Comparison of ENCODE assay signal across 22 mouse cellular contexts in the genomic region with DNA sequence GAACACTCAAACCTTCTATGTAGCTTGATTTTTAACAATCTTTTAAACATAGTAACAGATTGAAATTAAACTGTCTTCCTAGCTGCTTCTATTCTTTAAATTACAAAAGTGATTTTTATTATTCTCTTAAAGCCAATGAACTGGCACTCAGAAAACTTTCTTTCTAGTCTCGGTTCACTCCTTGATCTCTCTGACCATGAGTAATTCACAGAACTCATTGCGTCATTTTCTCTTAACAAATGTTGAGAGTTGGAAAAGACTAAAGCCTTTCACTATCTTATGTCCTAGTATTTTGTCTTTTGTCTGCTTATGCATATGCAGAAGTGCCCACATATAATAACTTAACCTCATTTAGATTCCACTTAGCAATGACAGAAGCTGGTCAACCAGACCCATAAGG.
DNase-seq lines count a peak whose midpoint lies in the region; ATAC-seq and TF ChIP-seq lines count a peak whose summit lies in the region.
"Had no signal": no experiment of that assay in that cellular context is flagged by ENCODE, and none has a peak within 500 bp of the region (broad histone marks: within the 10 kb centered on the region; RNA-seq: fewer than 3 reads in every experiment).

No protein-coding gene starts in this region.

- no peak for TF ChIP-seq POLR2A in myocyte (IDR thresholded peaks at IDR 0.05; ENCODE audit: insufficient read length, low read depth)

- no peaks in the 10 kb centered on the region for H3K36me3 ChIP-seq in myocyte (ENCODE audit: control insufficient read depth, insufficient read depth)
- H3K36me3 ChIP-seq: embryonic facial prominence, embryonic 13.5 days; embryonic facial prominence, embryonic 15.5 days; forebrain, embryonic 10.5 days; forebrain, embryonic 12.5 days; G1E had no signal

- H3K4me3 ChIP-seq in myocyte, result no peak overlapping the region
- H3K4me3 ChIP-seq: embryonic facial prominence, embryonic 13.5 days; embryonic facial prominence, embryonic 15.5 days; erythroblast, embryonic 14.5 days; forebrain, embryonic 10.5 days; forebrain, embryonic 12.5 days had no signal

- ATAC-seq in inflammation-experienced regulatory T-cells, adult 6 months, result no peak
- ATAC-seq: forebrain, embryonic 14.5 days; forebrain, embryonic 16.5 days had no signal

- H3ac ChIP-seq in myocyte (ENCODE audit: control insufficient read depth, insufficient read length), result no peak overlapping the region

- peak; percentile 50 for DNase-seq in 3T3-L1 (ENCODE audit: low read depth, low spot score)
- peak; percentile 20 for DNase-seq in NIH3T3 (ENCODE audit: low read depth)
- DNase-seq in frontal cortex, postnatal 25 days (ENCODE audit: low spot score in 2 of 2), result no peak
- DNase-seq: adrenal gland, adult 8-10 months; adrenal gland, postnatal 14 days; adrenal gland, postnatal 36 days; cerebellum, adult 11-12 months; cerebellum, adult 2 months; cerebellum, adult 9-10 months; cerebellum, postnatal 14 days; cerebellum, postnatal 36 days; embryo, embryonic 11 days had no signal

- peaks cover 9% of the 10 kb centered on the region for H3K79me2 ChIP-seq in myocyte (ENCODE audit: control insufficient read depth, insufficient read depth)

- no peaks in the 10 kb centered on the region for H3K27me3 ChIP-seq in myocyte (ENCODE audit: control insufficient read depth, insufficient read depth, insufficient read length)
- H3K27me3 ChIP-seq: embryonic facial prominence, embryonic 13.5 days; embryonic facial prominence, embryonic 15.5 days; forebrain, embryonic 12.5 days had no signal

- H3K4me2 ChIP-seq in myocyte (ENCODE audit: low read depth), result peak overlapping the region; percentile 7
- H3K4me2 ChIP-seq: embryonic facial prominence, embryonic 13.5 days; embryonic facial prominence, embryonic 15.5 days; forebrain, embryonic 12.5 days had no signal

TF ChIP-seq in myocyte, 11 proteins besides CTCF, POLR2A, EP300 and RAD21:
- no peak for TF ChIP-seq MAX (IDR thresholded peaks at IDR 0.05; ENCODE audit: low read depth)
- TF ChIP-seq SRF (IDR thresholded peaks at IDR 0.05; ENCODE audit: control insufficient read depth, insufficient read length, low read depth), result no peak
- no peak for TF ChIP-seq TCF12 (IDR thresholded peaks at IDR 0.05; ENCODE audit: insufficient read depth, poor library complexity, severe bottlenecking)
- peak; percentile 73; the same call in 1 of the 2 replicates for TF ChIP-seq CEBPB (IDR thresholded peaks at IDR 0.05; ENCODE audit: insufficient read depth, poor library complexity, severe bottlenecking)
TF ChIP-seq in myocyte: peak in this region for 1.

Comparison
In these comparisons a context has a peak if more than half of its experiments do, and no peak if none do; other contexts are left out.
1. DNase-seq: peak in 3T3-L1 (single experiment) and NIH3T3 (single experiment); none in frontal cortex, postnatal 25 days (0 of 2).